Mouse (Mus musculus) midbrain, postnatal 0 days (tissue): Measurements from ENCODE around the gene Rnaseh2a. TPM values are rescaled to one million over a fixed set of nuclear protein-coding genes. Genes with fewer than 3 reads are reported as not detected.

Experiments
- ATAC-seq: fragments of 200-750 bp; cut with Nextera tagmentation; 2 replicates; pipeline ENCODE4 v1.8.0; 2017; ENCODE audit warnings: moderate number of reproducible peaks, mild to moderate bottlenecking, moderate TSS enrichment, moderate library complexity; ENCODE audit not compliant: low FRiP score
- DNase-seq: peaks from one replicate; pipeline ENCODE4 v3.0.0-alpha.2; 2015; ENCODE audit warnings: low spot score
- H3K27ac ChIP-seq: fragments of 300-500 bp; sonication (generic); 2 replicates; pipeline ENCODE4 v1.5.1; 2014; ENCODE audit warnings: low read depth, mild to moderate bottlenecking, low read length, mixed read lengths
- H3K27me3 ChIP-seq: fragments of 300-500 bp; sonication (generic); 2 replicates; pipeline ENCODE4 v1.6.1; 2014; ENCODE audit warnings: low read length, control low read depth, mixed read lengths; ENCODE audit not compliant: insufficient read depth
- H3K36me3 ChIP-seq: fragments of 300-500 bp; sonication (generic); 2 replicates; pipeline ENCODE4 v1.6.1; 2014; ENCODE audit warnings: low read length, control low read depth, mixed read lengths; ENCODE audit not compliant: insufficient read depth
- H3K4me1 ChIP-seq: fragments of 300-500 bp; sonication (generic); 2 replicates; pipeline ENCODE4 v1.6.1; 2014; ENCODE audit warnings: mild to moderate bottlenecking, control low read depth, antibody characterized with exemption, low read length, mixed read lengths; ENCODE audit not compliant: insufficient read depth
- H3K4me2 ChIP-seq: fragments of 300-500 bp; sonication (generic); 2 replicates; pipeline ENCODE4 v1.6.1; 2014; ENCODE audit warnings: low read depth, mild to moderate bottlenecking, low read length, mixed read lengths; ENCODE audit not compliant: poor library complexity, severe bottlenecking
- H3K4me3 ChIP-seq: fragments of 300-500 bp; sonication (generic); 2 replicates; pipeline ENCODE4 v1.5.1; 2014; ENCODE audit warnings: low read depth, mild to moderate bottlenecking, low read length, moderate library complexity
- H3K9ac ChIP-seq: fragments of 300-500 bp; sonication (generic); replicated peaks from 2 replicates; pipeline ENCODE4 v1.6.1; 2014; ENCODE audit warnings: mild to moderate bottlenecking, low read length, moderate library complexity, mixed read lengths; ENCODE audit not compliant: poor library complexity, severe bottlenecking
- H3K9me3 ChIP-seq: fragments of 300-500 bp; sonication (generic); 2 replicates; pipeline ENCODE4 v1.6.1; 2016; ENCODE audit warnings: low read length, control low read depth
- CTCF ChIP-seq: IDR thresholded peaks from 2 replicates; pipeline ENCODE4 v1.5.1; 2016; ENCODE audit warnings: antibody characterized with exemption, mild to moderate bottlenecking
- WGBS: fragments of 180-500 bp; shearing (Covaris S2); extraction: QIAGEN DNeasy Blood & Tissue Kit; methylation state at CpG from one replicate; pipeline ENCODE4 v1.1.7; 2014; 5-methylcytosine and 5-hydroxymethylcytosine counted together
- polyA plus RNA-seq: library from polyadenylated mRNA; unstranded; fragments of >200 nt; fragmentation: Nextera tagmentation; extraction: Ambion mirVana; gene quantifications from 2 replicates; pipeline ENCODE4 v1.2.1, GENCODE M21; 2015
- total RNA-seq: library from RNA; depleted of rRNA; stranded (reverse); fragments of >200 nt; gene quantifications from 2 replicates; pipeline ENCODE4 v1.2.3, GENCODE M21; 2014

Rnaseh2a gene
- total and polyA plus RNA-seq, 2 experiments from 2014 or later = 36.5 to 48.9 TPM

- H3K36me3 ChIP-seq = peaks cover 20% of the 10 kb centered on the region
- H3K4me2 ChIP-seq = no peak overlapping the region
- H3K4me3 ChIP-seq = no peak overlapping the region
- peak; percentile 92 for TF ChIP-seq CTCF
- DNase-seq (peak; percentile 82), ATAC-seq (no peak)
- no peaks in the 10 kb centered on the region for H3K27me3 ChIP-seq
- H3K9ac ChIP-seq = no peak overlapping the region
- no peak overlapping the region for H3K27ac ChIP-seq
- no peaks in the 10 kb centered on the region for H3K9me3 ChIP-seq
- H3K4me1 ChIP-seq = peaks cover 20% of the 10 kb centered on the region
- 56% methylated on average over 4 of the region's 4 CpGs for WGBS
Measured at GRCm38 (mm10) chr8:84973803-84974542, 4.4 kb upstream of the Rnaseh2a start.

- WGBS = 79% methylated on average over 1 of the region's 1 CpGs
- peaks cover 20% of the 10 kb centered on the region for H3K36me3 ChIP-seq
- peaks cover 16% of the 10 kb centered on the region; the same call in 1 of the 2 replicates for H3K4me1 ChIP-seq
- no peaks in the 10 kb centered on the region for H3K27me3 ChIP-seq
- no peak for TF ChIP-seq CTCF
- H3K4me3 ChIP-seq = no peak overlapping the region
- no peak for DNase-seq
- no peak for ATAC-seq
- H3K27ac ChIP-seq = no peak overlapping the region
- H3K4me2 ChIP-seq = no peak overlapping the region
- H3K9me3 ChIP-seq = no peaks in the 10 kb centered on the region
- H3K9ac ChIP-seq = no peak overlapping the region
Measured at GRCm38 (mm10) chr8:84973079-84973478, 3.5 kb upstream of the Rnaseh2a start.

GRCm38 (mm10) chr8:84970913-84971312 lies 1.3 kb upstream of the Rnaseh2a start:
- ATAC-seq = no peak
- DNase-seq = no peak
- Histone ChIP-seq H3K27ac (peak overlapping the region; percentile 91), H3K27me3 (no peaks in the 10 kb centered on the region), H3K4me1 (peaks cover 7% of the 10 kb centered on the region; the same call in 1 of the 2 replicates), H3K4me3 (peak overlapping the region; percentile 74), H3K9ac (peak overlapping the region; percentile 77; the same call in 1 of the 2 replicates), H3K9me3 (no peaks in the 10 kb centered on the region), H3K36me3 (peaks cover 20% of the 10 kb centered on the region), H3K4me2 (peak overlapping the region; percentile 86)
- 51% methylated on average over 5 of the region's 5 CpGs for WGBS
- no peak for TF ChIP-seq CTCF

- peak overlapping the region; percentile 86 for H3K4me2 ChIP-seq
- peaks cover 20% of the 10 kb centered on the region for H3K36me3 ChIP-seq
- ATAC-seq = no peak
- no peak for TF ChIP-seq CTCF
- peak overlapping the region; percentile 74 for H3K4me3 ChIP-seq
- H3K4me1 ChIP-seq = peaks cover 9% of the 10 kb centered on the region; the same call in 1 of the 2 replicates
- no peak for DNase-seq
- H3K27ac ChIP-seq = peak overlapping the region; percentile 91
- peak overlapping the region; percentile 77 for H3K9ac ChIP-seq
- no peaks in the 10 kb centered on the region for H3K9me3 ChIP-seq
- WGBS = 5% methylated on average over 21 of the region's 21 CpGs
- H3K27me3 ChIP-seq = no peaks in the 10 kb centered on the region
Measured at GRCm38 (mm10) chr8:84970135-84970790, 696 bp upstream of the Rnaseh2a start.

GRCm38 (mm10) chr8:84968650-84969049 lies 917 bp downstream of the Rnaseh2a start:
- Histone ChIP-seq H3K9me3 (no peaks in the 10 kb centered on the region), H3K9ac (peak overlapping the region; percentile 77; the same call in 1 of the 2 replicates), H3K4me2 (peak overlapping the region; percentile 86), H3K36me3 (peaks cover 20% of the 10 kb centered on the region), H3K27ac (peak overlapping the region; percentile 91), H3K4me1 (peaks cover 13% of the 10 kb centered on the region; the same call in 1 of the 2 replicates), H3K27me3 (no peaks in the 10 kb centered on the region), H3K4me3 (peak overlapping the region; percentile 74)
- ATAC-seq = no peak
- no peak for DNase-seq
- 22% methylated on average over 2 of the region's 2 CpGs for WGBS
- TF ChIP-seq CTCF = no peak
